Mouse (Mus musculus) liver, embryonic 18 days (tissue): ENCODE measurements around the gene Dock3. TPM values are rescaled to one million over a fixed set of nuclear protein-coding genes. Genes with fewer than 3 reads are reported as not detected.

Experiments
- polyA plus RNA-seq: library from polyadenylated mRNA; depleted of rRNA; stranded (reverse); fragments of >200 nt; gene quantifications from 2 replicates; pipeline ENCODE4 v1.2.3, GENCODE M21; 2012; rRNA removed

Gene Dock3
- polyA plus RNA-seq: 0.01 TPM in 2 replicates

GRCm38 (mm10) chr9:107231539-107232139 lies at the start of gene Dock3:
Gene Dock3, minus strand, starts transcription at chr9:107231909.

GRCm38 (mm10) chr9:106891829-106892551 lies 339.7 kb downstream of the Dock3 start, which contains the start of gene Manf:
Gene Manf, minus strand, starts transcription at chr9:106891979.

GRCm38 (mm10) chr9:106886828-106887702 lies 344.6 kb downstream of the Dock3 start, which contains the start of gene Rbm15b:
Gene Rbm15b, minus strand, starts transcription at chr9:106887428.

Other genes starting within 250 kb of the Dock3 start
- gene Mapkapk3, start 58.0 kb upstream of the Dock3 start, polyA plus RNA-seq: 8.1 and 10.3 TPM in 2 replicates
- gene Cish, start 64.1 kb upstream of the Dock3 start, polyA plus RNA-seq: 14.9 and 21.4 TPM in 2 replicates
- gene Hemk1, start 106.4 kb upstream of the Dock3 start, polyA plus RNA-seq: 4.6 and 6.8 TPM in 2 replicates
- 0.15 and 0.17 TPM in 2 replicates for gene 6430571L13Rik, start 108.7 kb upstream of the Dock3 start, polyA plus RNA-seq
- 0.03 and 0.04 TPM in 2 replicates for gene Cacna2d2, start 167.7 kb upstream of the Dock3 start, polyA plus RNA-seq